Mouse (Mus musculus) MEL (cell line): ENCODE results near the gene Ptk7.

Experiments
- CTCF ChIP-seq, 3 experiments: IDR thresholded peaks in 2 of 3; conservative IDR thresholded peaks in 1 of 3; 2 replicates each; pipeline ENCODE4 v1.5.1; 2011 to 2012; ENCODE audit warnings: low read length in 3 of 3, low read depth in 2 of 3, mild to moderate bottlenecking in 2 of 3, improper control_type of control experiment in 1 of 3, inconsistent platforms in 1 of 3, mixed read lengths in 1 of 3, moderate library complexity in 1 of 3; ENCODE audit not compliant: control insufficient read depth in 1 of 3, insufficient read depth in 1 of 3, poor library complexity in 1 of 3, severe bottlenecking in 1 of 3
- GATA1 ChIP-seq: IDR thresholded peaks from 2 replicates; pipeline ENCODE4 v1.6.1; 2011; ENCODE audit warnings: low read depth, low read length, improper control_type of control experiment
- KAT2A ChIP-seq: conservative IDR thresholded peaks from 2 replicates; pipeline ENCODE4 v1.6.1; 2012; ENCODE audit warnings: low read depth, low read length, improper control_type of control experiment, inconsistent platforms
- MAFK ChIP-seq: IDR thresholded peaks from 2 replicates; pipeline ENCODE4 v1.6.1; 2011; ENCODE audit warnings: low read depth, mild to moderate bottlenecking, low read length, improper control_type of control experiment, borderline replicate concordance
- MAX ChIP-seq: IDR thresholded peaks from 2 replicates; pipeline ENCODE4 v1.6.1; 2011; ENCODE audit warnings: low read length, improper control_type of control experiment
- POLR2A ChIP-seq, 2 experiments: IDR thresholded peaks; 2 replicates each; pipeline ENCODE4 v1.6.1; 2011 to 2012; ENCODE audit warnings: low read length in 2 of 2, mild to moderate bottlenecking in 2 of 2, control low read depth in 1 of 2, improper control_type of control experiment in 1 of 2, low read depth in 1 of 2, moderate library complexity in 1 of 2; ENCODE audit not compliant: control insufficient read depth in 1 of 2, insufficient read depth in 1 of 2, poor library complexity in 1 of 2
- USF2 ChIP-seq, 2 experiments: IDR thresholded peaks; 2 replicates each; pipeline ENCODE4 v1.6.1; 2011 to 2012; ENCODE audit warnings: improper control_type of control experiment in 2 of 2, low read length in 2 of 2, borderline replicate concordance in 1 of 2, inconsistent platforms in 1 of 2, low read depth in 1 of 2, mild to moderate bottlenecking in 1 of 2; ENCODE audit not compliant: insufficient read depth in 1 of 2
- ZC3H11A ChIP-seq: IDR thresholded peaks from 2 replicates; pipeline ENCODE4 v1.6.1; 2012; ENCODE audit warnings: low read depth, mild to moderate bottlenecking, inconsistent platforms, low read length, improper control_type of control experiment

GRCm38 (mm10) chr17:46618394-46618768 is 10.9 kb downstream of the Ptk7 start:
- no peak for TF ChIP-seq POLR2A (IDR thresholded peaks at IDR 0.05; ENCODE audit: control insufficient read depth in 1 of 2, insufficient read depth in 1 of 2, low read depth in 1 of 2, low read length in 2 of 2, poor library complexity in 1 of 2)
- no peak for TF ChIP-seq CTCF (IDR thresholded peaks at IDR 0.05 in 2 of 3, conservative IDR thresholded peaks at IDR 0.05 in 1 of 3; ENCODE audit: control insufficient read depth in 1 of 3, insufficient read depth in 1 of 3, low read depth in 2 of 3, low read length in 3 of 3, poor library complexity in 1 of 3, severe bottlenecking in 1 of 3)
- TF ChIP-seq GATA1 = no peak
- TF ChIP-seq MAFK = no peak
- TF ChIP-seq MAX = no peak
- TF ChIP-seq ZC3H11A = no peak
- TF ChIP-seq USF2 (IDR thresholded peaks at IDR 0.05; ENCODE audit: borderline replicate concordance in 1 of 2, insufficient read depth in 1 of 2, low read depth in 1 of 2, low read length in 2 of 2) = no peak
- no peak for TF ChIP-seq KAT2A
